Mouse (Mus musculus) hindbrain, postnatal 0 days (tissue): Measurements from ENCODE around the gene Lmtk3. TPM values are rescaled to one million over a fixed set of nuclear protein-coding genes. Genes with fewer than 3 reads are reported as not detected.

ENCODE experiments used
- ATAC-seq: fragments of 200-750 bp; cut with Nextera tagmentation; 2 replicates; pipeline ENCODE4 v1.8.0; 2017; ENCODE audit warnings: mild to moderate bottlenecking, moderate TSS enrichment, moderate library complexity
- DNase-seq: peaks from one replicate; pipeline ENCODE4 v3.0.0-alpha.2; 2015; ENCODE audit warnings: low spot score
- H3K27ac ChIP-seq: fragments of 300-500 bp; sonication (generic); 2 replicates; pipeline ENCODE4 v1.5.1; 2014; ENCODE audit warnings: mild to moderate bottlenecking
- H3K27me3 ChIP-seq: fragments of 300-500 bp; sonication (generic); 2 replicates; pipeline ENCODE4 v1.6.1; 2014; ENCODE audit warnings: low read length, mixed read lengths; ENCODE audit not compliant: insufficient read depth
- H3K36me3 ChIP-seq: fragments of 300-500 bp; sonication (generic); 2 replicates; pipeline ENCODE4 v1.6.1; 2014; ENCODE audit warnings: low read length, mixed read lengths; ENCODE audit not compliant: insufficient read depth
- H3K4me1 ChIP-seq: fragments of 300-500 bp; sonication (generic); 2 replicates; pipeline ENCODE4 v1.6.1; 2014; ENCODE audit warnings: antibody characterized with exemption, low read length, mixed read lengths; ENCODE audit not compliant: insufficient read depth
- H3K4me2 ChIP-seq: fragments of 300-500 bp; sonication (generic); 2 replicates; pipeline ENCODE4 v1.6.1; 2014; ENCODE audit warnings: low read depth, mild to moderate bottlenecking, low read length, moderate library complexity, mixed read lengths
- H3K4me3 ChIP-seq: fragments of 300-500 bp; sonication (generic); 2 replicates; pipeline ENCODE4 v1.5.1; 2014; ENCODE audit warnings: low read length
- H3K9ac ChIP-seq: fragments of 300-500 bp; sonication (generic); replicated peaks from 2 replicates; pipeline ENCODE4 v1.6.1; 2014; ENCODE audit warnings: mild to moderate bottlenecking, low read length, moderate library complexity, mixed read lengths
- H3K9me3 ChIP-seq: fragments of 300-500 bp; sonication (generic); 2 replicates; pipeline ENCODE4 v1.6.1; 2016; ENCODE audit warnings: low read length, mixed read lengths
- CTCF ChIP-seq: IDR thresholded peaks from 2 replicates; pipeline ENCODE4 v1.5.1; 2016; ENCODE audit warnings: antibody characterized with exemption, control low read depth, low read depth
- WGBS: fragments of 180-500 bp; shearing (Covaris S2); extraction: QIAGEN DNeasy Blood & Tissue Kit; methylation state at CpG from one replicate; pipeline ENCODE4 v1.1.7; 2014; 5-methylcytosine and 5-hydroxymethylcytosine counted together
- polyA plus RNA-seq: library from polyadenylated mRNA; unstranded; fragments of >200 nt; fragmentation: Nextera tagmentation; extraction: Ambion mirVana; gene quantifications from 2 replicates; pipeline ENCODE4 v1.2.1, GENCODE M21; 2015
- total RNA-seq: library from RNA; depleted of rRNA; stranded (reverse); fragments of >200 nt; gene quantifications from 2 replicates; pipeline ENCODE4 v1.2.3, GENCODE M21; 2014

Gene Lmtk3
- total and polyA plus RNA-seq, 2 experiments from 2014 or later: 13.6 to 125 TPM

- 14% methylated on average over 17 of the region's 17 CpGs for WGBS
- DNase-seq: peak; percentile 82
These were observed 3.3 kb downstream of the Lmtk3 start for GRCm38 (mm10) chr7:45786661-45787413.

GRCm38 (mm10) chr7:45787642-45788041 lies 4.1 kb downstream of the Lmtk3 start:
- TF ChIP-seq CTCF: no peak
- no peak overlapping the region for H3K4me3 ChIP-seq
- H3K27me3 ChIP-seq: no peaks in the 10 kb centered on the region
- H3K9ac ChIP-seq: no peak overlapping the region
- no peak for ATAC-seq
- peaks cover 6% of the 10 kb centered on the region; the same call in 1 of the 2 replicates for H3K4me1 ChIP-seq
- 0 out of 2 replicates have a peak overlapping the region, but pooled peaks have one; percentile 98 for H3K27ac ChIP-seq
- peaks cover 36% of the 10 kb centered on the region for H3K36me3 ChIP-seq
- no peaks in the 10 kb centered on the region for H3K9me3 ChIP-seq
- DNase-seq: no peak
- 87% methylated on average over 22 of the region's 22 CpGs for WGBS
- peak overlapping the region; percentile 86 for H3K4me2 ChIP-seq

More at GRCm38 (mm10) chr7:45786661-45787413, 3.3 kb downstream of the Lmtk3 start:
- peak; percentile 30 for ATAC-seq
- no peaks in the 10 kb centered on the region for H3K27me3 ChIP-seq
- H3K4me1 ChIP-seq: peaks cover 6% of the 10 kb centered on the region; the same call in 1 of the 2 replicates
- TF ChIP-seq CTCF: no peak
- H3K27ac ChIP-seq: peak overlapping the region; percentile 98
- peak overlapping the region; percentile 86 for H3K4me2 ChIP-seq
- H3K9ac ChIP-seq: peak overlapping the region; percentile 90
- H3K4me3 ChIP-seq: peak overlapping the region; percentile 93
- H3K9me3 ChIP-seq: no peaks in the 10 kb centered on the region
- H3K36me3 ChIP-seq: peaks cover 28% of the 10 kb centered on the region

GRCm38 (mm10) chr7:45790721-45791120 lies 7.2 kb downstream of the Lmtk3 start:
- ATAC-seq: no peak
- no peak for DNase-seq
- Histone ChIP-seq H3K4me1 (peaks cover 6% of the 10 kb centered on the region; the same call in 1 of the 2 replicates), H3K36me3 (peaks cover 53% of the 10 kb centered on the region), H3K9ac (no peak overlapping the region), H3K4me3 (no peak overlapping the region), H3K27me3 (no peaks in the 10 kb centered on the region), H3K4me2 (no peak overlapping the region), H3K27ac (no peak overlapping the region), H3K9me3 (no peaks in the 10 kb centered on the region)
- TF ChIP-seq CTCF: no peak
- WGBS: 66% methylated on average over 6 of the region's 6 CpGs

GRCm38 (mm10) chr7:45791756-45792490 lies 8.4 kb downstream of the Lmtk3 start:
- no peak for ATAC-seq
- TF ChIP-seq CTCF: no peak
- H3K9me3 ChIP-seq: no peaks in the 10 kb centered on the region
- H3K27ac ChIP-seq: no peak overlapping the region
- no peak overlapping the region for H3K4me2 ChIP-seq
- H3K36me3 ChIP-seq: peaks cover 57% of the 10 kb centered on the region
- peaks cover 2% of the 10 kb centered on the region; the same call in 1 of the 2 replicates for H3K4me1 ChIP-seq
- DNase-seq: no peak
- no peaks in the 10 kb centered on the region for H3K27me3 ChIP-seq
- no peak overlapping the region for H3K9ac ChIP-seq
- WGBS: 70% methylated on average over 17 of the region's 17 CpGs
- H3K4me3 ChIP-seq: no peak overlapping the region

- ATAC-seq (no peak), DNase-seq (no peak)
- Histone ChIP-seq H3K9ac (no peak overlapping the region), H3K27me3 (no peaks in the 10 kb centered on the region), H3K36me3 (peaks cover 52% of the 10 kb centered on the region), H3K4me2 (no peak overlapping the region), H3K4me3 (no peak overlapping the region), H3K9me3 (no peaks in the 10 kb centered on the region), H3K4me1 (no peaks in the 10 kb centered on the region; the same call in 1 of the 2 replicates), H3K27ac (no peak overlapping the region)
- TF ChIP-seq CTCF: no peak
- WGBS: 84% methylated on average over 24 of the region's 24 CpGs
These were observed 9.7 kb downstream of the Lmtk3 start for GRCm38 (mm10) chr7:45793240-45793639.

GRCm38 (mm10) chr7:45793969-45794585 lies 10.5 kb downstream of the Lmtk3 start:
- no peaks in the 10 kb centered on the region for H3K9me3 ChIP-seq
- no peak for ATAC-seq
- no peak overlapping the region for H3K27ac ChIP-seq
- H3K4me1 ChIP-seq: peaks cover 3% of the 10 kb centered on the region; the same call in 1 of the 2 replicates
- H3K4me2 ChIP-seq: no peak overlapping the region
- no peak for DNase-seq
- TF ChIP-seq CTCF: no peak
- no peak overlapping the region for H3K4me3 ChIP-seq
- no peak overlapping the region for H3K9ac ChIP-seq
- 89% methylated on average over 41 of the region's 44 CpGs for WGBS
- H3K27me3 ChIP-seq: no peaks in the 10 kb centered on the region
- H3K36me3 ChIP-seq: peaks cover 45% of the 10 kb centered on the region
